Mouse (Mus musculus) kidney, adult 2 months (tissue): Measurements from ENCODE around the gene Med22.

Experiments used
- CTCF ChIP-seq: fragments of 200-500 bp; conservative IDR thresholded peaks from 2 replicates; pipeline ENCODE4 v1.5.1; 2011; ENCODE audit warnings: low read depth, mild to moderate bottlenecking, control low read depth, low read length, moderate library complexity, mixed read lengths; ENCODE audit not compliant: insufficient read depth, insufficient read length
- POLR2A ChIP-seq: fragments of 200-500 bp; IDR thresholded peaks from one replicate; pipeline ENCODE4 v1.6.1; 2011; ENCODE audit warnings: low read depth, low read length, control low read depth

GRCm38 (mm10) chr2:26906431-26906830 lies 4.0 kb downstream of the Med22 start:
- no peak for TF ChIP-seq POLR2A
- TF ChIP-seq CTCF: no peak
